Mouse (Mus musculus): ENCODE results near the gene Fam76a.

Fam76a gene

GRCm38 (mm10) chr4:132922558-132923008 is at the start of gene Fam76a:
Gene Fam76a (minus strand): TSS chr4:132922558.
- peak; percentile 100 for DNase-seq (ENCODE audit: low spot score in 2 of 2)

- no peak for DNase-seq (ENCODE audit: low spot score in 2 of 2)
These were observed 49.7 kb upstream of the Fam76a start for GRCm38 (mm10) chr4:132972101-132972500.

- no peak for DNase-seq (ENCODE audit: low spot score in 2 of 2)
These were observed 49.2 kb upstream of the Fam76a start for GRCm38 (mm10) chr4:132971601-132972000.

- no peak for DNase-seq (ENCODE audit: low spot score in 2 of 2)
These were observed 46.0 kb upstream of the Fam76a start for GRCm38 (mm10) chr4:132968105-132968938.

DNA sequence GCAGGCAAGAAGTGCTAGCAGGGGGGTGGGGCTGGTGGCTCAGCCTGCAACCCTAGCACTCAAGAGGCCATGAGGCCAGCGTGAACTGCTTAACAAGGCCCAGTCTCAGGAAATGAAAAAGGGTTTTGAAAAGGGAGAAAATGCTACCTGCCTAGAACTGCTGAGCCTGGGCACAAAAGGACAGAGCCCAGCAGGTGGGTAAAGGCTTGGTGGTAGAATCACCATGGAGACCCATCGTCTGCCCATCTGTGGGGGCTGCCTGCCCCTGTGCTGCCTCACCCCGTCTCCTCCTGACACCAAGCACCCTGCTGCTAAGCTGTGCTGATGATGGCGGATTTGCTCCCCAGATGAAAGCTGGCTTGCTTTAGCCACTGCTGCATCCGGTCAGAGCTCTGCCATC is 42.1 kb upstream of the Fam76a start:
- DNase-seq (ENCODE audit: low spot score in 2 of 2), result no peak

DNA sequence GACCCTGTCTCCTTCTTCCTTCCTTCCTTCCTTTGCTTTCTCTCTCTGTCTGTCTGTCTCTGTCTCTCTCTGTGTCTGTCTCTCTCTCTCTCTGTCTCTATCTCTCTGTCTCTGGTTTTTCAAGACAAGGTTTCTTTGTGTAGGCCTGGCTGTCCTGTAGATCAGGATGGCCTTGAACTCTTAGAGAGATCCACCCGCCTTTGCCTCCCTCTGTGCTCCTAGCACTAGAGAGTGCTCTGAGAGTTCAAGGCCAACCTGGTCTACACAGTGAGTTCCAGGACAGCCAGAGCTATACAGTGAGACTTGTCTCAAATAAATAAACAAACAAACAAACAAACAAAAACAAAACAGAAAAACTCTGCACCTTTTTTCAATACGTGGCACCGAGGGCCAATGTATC is 41.7 kb upstream of the Fam76a start:
- DNase-seq (ENCODE audit: low spot score in 2 of 2), result no peak

DNA sequence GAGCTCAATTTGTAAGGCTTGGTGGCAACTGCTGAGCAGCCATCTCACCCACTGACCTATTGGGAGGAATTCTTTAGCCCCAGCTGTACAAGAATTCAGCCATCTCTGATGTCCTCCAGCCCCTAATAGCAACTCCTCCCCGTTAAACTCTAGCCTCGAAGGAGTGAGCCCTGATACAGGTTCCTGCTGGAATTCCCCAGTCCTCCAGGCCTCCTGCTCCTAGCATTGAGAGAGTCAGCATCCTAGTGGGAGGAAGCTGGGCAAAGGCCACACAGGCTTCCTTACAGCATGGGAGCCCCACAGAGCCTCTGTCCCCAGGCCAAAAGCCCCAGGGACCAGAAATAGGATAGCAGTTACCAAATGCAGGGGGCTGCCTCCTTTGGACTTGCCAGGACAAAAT is 41.1 kb upstream of the Fam76a start:
- no peak for DNase-seq (ENCODE audit: low spot score in 2 of 2)

DNA sequence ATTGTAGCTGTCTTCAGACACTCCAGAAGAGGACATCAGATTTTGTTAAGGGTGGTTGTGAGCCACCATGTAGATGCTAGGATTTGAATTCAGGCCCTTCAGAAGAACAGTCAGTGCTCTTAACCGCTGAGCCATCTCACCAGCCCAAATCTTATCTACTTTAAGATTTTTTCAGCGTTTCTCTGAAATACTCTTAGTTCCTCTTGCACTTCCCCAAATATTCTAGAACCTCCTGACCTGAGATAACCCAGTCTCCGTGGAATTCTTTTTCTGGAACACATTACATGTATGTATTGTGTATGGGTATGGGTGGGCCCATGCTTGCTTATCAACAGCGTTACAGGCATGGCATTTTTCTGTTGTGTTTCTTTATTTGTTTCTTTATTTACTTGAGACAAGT is 40.3 kb upstream of the Fam76a start:
- no peak for DNase-seq (ENCODE audit: low spot score in 2 of 2)

- no peak for DNase-seq (ENCODE audit: low spot score in 2 of 2)
These were observed 39.5 kb upstream of the Fam76a start for GRCm38 (mm10) chr4:132961866-132962265.

DNA sequence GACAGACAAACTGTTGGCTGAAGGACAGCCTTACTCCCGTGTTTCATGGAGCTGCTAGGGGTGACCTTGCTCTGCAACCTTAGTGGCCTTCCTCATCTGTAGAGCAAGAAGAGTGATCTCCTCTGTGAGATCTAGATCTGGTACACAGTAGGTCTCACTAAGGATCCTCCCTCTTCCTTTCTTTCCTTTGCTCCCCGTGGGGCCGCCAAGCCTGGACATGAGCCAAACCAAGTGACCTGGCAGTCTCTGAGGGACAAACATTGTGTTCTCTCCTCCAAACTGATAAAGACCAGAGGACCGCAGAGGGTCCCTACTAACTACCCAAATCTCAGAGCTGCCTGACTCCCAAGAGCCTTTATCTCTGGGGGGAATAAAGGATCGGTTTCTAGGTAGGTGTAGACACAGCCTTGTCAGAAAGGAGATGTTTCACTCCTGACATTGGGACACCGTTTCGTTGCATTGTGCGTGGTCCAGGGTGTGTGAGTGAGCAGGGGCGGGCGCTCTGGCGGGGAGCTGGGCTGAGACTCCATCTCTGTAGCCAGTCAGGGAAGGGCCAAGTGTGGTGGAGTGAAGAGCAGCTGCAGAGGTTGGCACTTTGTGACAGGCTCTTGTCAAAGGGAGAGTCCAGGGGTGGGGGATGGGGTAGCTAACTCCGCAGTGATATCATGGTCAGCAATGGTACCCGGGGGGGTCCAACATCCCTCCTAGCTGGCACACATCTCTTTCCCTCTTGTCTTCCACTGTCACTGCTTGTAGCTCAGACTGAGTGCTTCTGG is 38.7 kb upstream of the Fam76a start:
- no peak for DNase-seq (ENCODE audit: low spot score in 2 of 2)

DNA sequence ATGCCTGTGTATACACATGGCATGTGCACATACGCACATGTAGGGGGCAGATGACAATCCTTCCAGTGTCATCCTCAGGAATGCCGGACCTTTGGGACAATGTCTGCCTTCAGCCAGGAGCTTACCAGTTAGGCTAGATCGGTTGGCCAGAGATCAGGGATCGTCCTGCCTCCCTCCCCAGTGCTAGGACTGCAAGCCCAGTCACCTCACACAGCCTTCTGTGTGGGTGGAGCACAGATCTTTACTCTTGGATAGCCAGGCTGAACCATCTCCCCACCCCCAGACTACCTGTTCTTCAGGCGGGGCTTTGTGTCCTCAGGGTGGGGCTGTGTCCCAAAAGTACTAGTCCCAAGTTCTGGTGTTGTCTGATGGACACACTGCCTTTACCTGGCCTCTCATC is 38.0 kb upstream of the Fam76a start:
- DNase-seq (ENCODE audit: low spot score in 2 of 2), result no peak

DNA sequence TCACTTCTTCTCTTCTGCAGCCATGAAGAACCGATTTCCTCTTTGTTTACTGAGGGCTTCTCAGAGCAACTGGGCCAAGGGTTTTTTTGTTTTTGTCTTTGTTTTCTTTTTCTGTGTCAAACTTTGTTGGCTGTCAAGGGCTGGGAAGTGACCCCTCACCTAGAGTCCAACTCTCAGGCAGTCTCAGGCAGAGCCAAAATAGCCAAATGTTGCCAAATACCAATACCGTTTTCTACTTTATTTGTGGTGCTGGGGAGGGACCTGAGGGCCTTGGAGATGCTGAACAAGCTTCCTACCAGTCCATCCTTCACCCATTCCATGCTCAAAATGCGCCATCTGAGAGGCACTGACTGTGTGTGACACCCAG is 37.3 kb upstream of the Fam76a start:
- no peak for DNase-seq (ENCODE audit: low spot score in 2 of 2)

GRCm38 (mm10) chr4:132958741-132959678 is 36.7 kb upstream of the Fam76a start:
- DNase-seq (ENCODE audit: low spot score in 2 of 2), result no peak

DNA sequence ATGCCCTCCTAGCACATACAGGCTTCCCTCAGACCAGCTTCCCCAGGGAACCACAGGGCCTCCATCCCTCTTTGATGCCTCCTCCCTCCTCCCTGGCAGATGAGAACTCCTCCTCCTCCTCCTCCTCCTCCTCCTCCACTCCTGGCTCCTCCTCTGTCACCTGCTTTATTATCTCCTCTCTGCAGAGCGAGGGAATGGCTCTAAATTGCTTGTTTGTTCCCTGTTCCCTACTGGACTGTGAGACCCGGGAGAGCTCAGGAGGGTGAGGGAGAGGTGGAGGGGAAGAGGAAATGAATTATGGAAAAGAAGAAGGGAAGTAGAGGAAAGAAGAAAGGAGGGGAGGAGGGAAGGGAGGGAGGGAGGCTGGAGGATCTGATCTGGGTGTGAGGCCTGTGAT is 33.0 kb upstream of the Fam76a start:
- no peak for DNase-seq (ENCODE audit: low spot score in 2 of 2)

GRCm38 (mm10) chr4:132954530-132955394 is 32.4 kb upstream of the Fam76a start:
- no peak for DNase-seq (ENCODE audit: low spot score in 2 of 2)

DNA sequence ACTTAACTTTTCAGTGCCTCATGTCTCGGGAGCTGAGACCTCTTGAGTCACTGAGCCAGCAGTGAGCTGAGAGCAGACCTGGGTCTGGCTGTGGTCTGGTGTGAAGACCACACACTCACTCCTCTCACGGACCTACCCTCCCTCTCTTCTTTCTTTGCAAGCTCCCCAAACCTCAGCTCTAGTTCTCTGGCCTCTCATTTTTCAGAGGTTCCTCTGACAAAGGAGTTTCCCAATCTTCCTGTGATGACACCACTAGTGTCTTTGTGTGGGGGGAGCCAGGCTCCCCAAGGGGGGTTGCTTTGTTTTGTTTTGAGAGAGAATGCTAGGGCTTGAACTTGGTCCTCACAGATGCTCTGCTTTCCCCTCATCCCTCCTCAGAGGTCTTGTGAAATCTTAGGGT is 28.6 kb upstream of the Fam76a start:
- DNase-seq (ENCODE audit: low spot score in 2 of 2), result no peak

- DNase-seq (ENCODE audit: low spot score in 2 of 2), result no peak
These were observed 27.6 kb upstream of the Fam76a start for GRCm38 (mm10) chr4:132949882-132950532.

- peak in 1 of 2 experiments; percentile 44 for DNase-seq (ENCODE audit: low spot score in 2 of 2)
These were observed 24.0 kb upstream of the Fam76a start for GRCm38 (mm10) chr4:132946047-132947001.
